Mouse (Mus musculus) cortical plate, adult 2 months (tissue): ENCODE measurements around the gene Slfn1.

ENCODE experiments used
- CTCF ChIP-seq: fragments of 200-500 bp; IDR thresholded peaks from 2 replicates; pipeline ENCODE4 v1.5.1; 2011; ENCODE audit warnings: mild to moderate bottlenecking, control low read depth, low read length; ENCODE audit not compliant: insufficient read depth; ENCODE audit errors: extremely low read depth
- POLR2A ChIP-seq: fragments of 200-500 bp; IDR thresholded peaks from 2 replicates; pipeline ENCODE4 v1.6.1; 2011; ENCODE audit warnings: mild to moderate bottlenecking, low read length, control low read depth; ENCODE audit not compliant: insufficient read depth; ENCODE audit errors: extremely low read depth

- TF ChIP-seq POLR2A, result no peak
- no peak for TF ChIP-seq CTCF
These were observed 37.0 kb upstream of the Slfn1 start for GRCm38 (mm10) chr11:83079487-83080199.
